Mouse (Mus musculus) frontal cortex, postnatal 14 days (tissue): ENCODE data around the gene Tomm20l.
A peak's percentile ranks its signal among the peaks of the same experiment; 100 is the strongest.
"Not testable (repeated sequence)": the region's sequence is repeated elsewhere in the genome, so short reads cannot be mapped to it uniquely, and the experiment has no call there.

Experiments used
- DNase-seq, 2 experiments: peaks; one replicate each; pipeline ENCODE4 v3.0.0; 2022; ENCODE audit warnings: low spot score in 2 of 2

Gene Tomm20l

GRCm38 (mm10) chr12:71111331-71111730, at the start of gene Tomm20l:
TSS of gene Tomm20l (plus strand) at chr12:71111428.
- DNase-seq, result no peak

DNA sequence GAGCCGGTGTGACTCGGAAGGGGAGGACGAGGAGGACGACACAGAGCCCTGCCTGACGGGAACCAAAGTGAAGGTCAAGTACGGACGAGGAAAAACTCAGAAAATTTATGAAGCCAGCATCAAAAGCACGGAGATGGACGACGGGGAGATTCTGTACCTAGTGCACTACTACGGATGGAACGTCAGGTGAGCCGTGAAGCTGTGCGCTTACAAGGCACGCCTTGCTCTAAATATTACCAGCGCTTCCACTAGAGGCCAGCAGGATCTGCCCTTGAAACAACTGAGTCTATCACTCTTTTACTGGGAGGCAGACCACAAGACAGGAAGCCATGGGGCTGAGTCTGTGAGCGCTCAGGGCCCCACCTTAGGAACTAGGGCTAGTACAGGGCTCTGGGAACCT, 41.4 kb upstream of the Tomm20l start:
- no peak for DNase-seq

GRCm38 (mm10) chr12:71072048-71072447, 39.2 kb upstream of the Tomm20l start:
- no peak for DNase-seq

GRCm38 (mm10) chr12:71073113-71073730, 38.0 kb upstream of the Tomm20l start:
- DNase-seq, result peak in 1 of 2 experiments; percentile 19

- no peak for DNase-seq
Observed at GRCm38 (mm10) chr12:71086331-71086730, 24.9 kb upstream of the Tomm20l start.

GRCm38 (mm10) chr12:71104275-71104674, 7.0 kb upstream of the Tomm20l start:
- DNase-seq, result not testable (repeated sequence)

DNA sequence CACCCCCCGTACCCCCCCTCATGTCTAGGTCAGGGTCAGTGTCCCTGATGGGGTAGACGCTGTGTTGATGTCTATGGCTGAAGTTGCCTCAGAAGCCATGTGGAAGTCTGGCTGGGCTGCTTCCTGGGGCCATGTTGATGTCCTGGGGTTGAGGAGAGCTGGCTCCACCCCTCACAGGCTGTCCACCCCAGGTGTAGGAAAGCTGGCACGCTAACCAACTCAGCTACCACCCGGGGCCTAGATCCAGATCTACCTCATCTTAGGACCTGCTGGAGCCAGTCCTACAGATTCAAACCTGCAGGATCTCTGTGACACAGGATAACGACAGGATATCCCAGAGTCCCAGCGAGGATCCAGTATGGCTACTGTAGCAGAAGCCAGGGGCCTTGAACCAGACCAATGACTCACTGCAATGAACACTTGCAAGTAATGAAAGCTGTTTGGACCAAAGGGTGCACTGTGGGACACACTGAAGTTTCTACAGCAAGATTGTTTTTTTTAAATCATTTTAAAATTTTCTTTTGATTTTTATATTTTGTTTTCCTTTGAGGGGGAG, 3.9 kb upstream of the Tomm20l start:
- DNase-seq, result no peak

GRCm38 (mm10) chr12:71113074-71113473, 1.8 kb downstream of the Tomm20l start:
- DNase-seq, result no peak

GRCm38 (mm10) chr12:71113675-71114288, 2.6 kb downstream of the Tomm20l start:
- DNase-seq, result peak in 1 of 2 experiments; percentile 25

GRCm38 (mm10) chr12:71116411-71116810, 5.2 kb downstream of the Tomm20l start:
- DNase-seq, result no peak

- DNase-seq, result no peak
Observed at GRCm38 (mm10) chr12:71122731-71123130, 11.5 kb downstream of the Tomm20l start.

DNA sequence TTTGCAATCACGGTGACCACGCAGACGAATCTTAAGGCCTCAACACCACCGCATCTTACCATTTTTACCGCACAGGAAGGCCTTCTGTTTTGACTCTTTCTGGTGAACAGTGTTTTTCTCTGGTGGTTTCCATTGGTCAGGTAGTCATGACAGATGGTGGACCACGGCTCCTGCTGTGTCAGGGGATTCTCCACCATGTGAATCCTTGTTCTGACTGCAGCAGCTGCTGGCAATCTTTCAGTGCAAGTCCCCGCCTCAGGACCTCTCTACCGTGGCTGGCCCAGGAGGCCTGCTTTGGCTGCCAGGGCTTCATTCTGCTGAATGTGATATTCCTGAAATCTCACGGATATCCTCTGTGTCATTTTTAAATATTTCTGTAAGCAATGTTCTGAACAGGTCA, 12.1 kb downstream of the Tomm20l start:
- no peak for DNase-seq

GRCm38 (mm10) chr12:71135581-71135980, 24.4 kb downstream of the Tomm20l start:
- DNase-seq, result no peak

- DNase-seq, result peak; percentile 69 to 73
Observed at GRCm38 (mm10) chr12:71136130-71136973, 25.1 kb downstream of the Tomm20l start, which contains the start of the genes Timm9 and 2700049A03Rik. TSS of gene Timm9 (minus strand) at chr12:71136684. TSS of gene 2700049A03Rik (plus strand) at chr12:71136848.

GRCm38 (mm10) chr12:71136974-71137491, 25.8 kb downstream of the Tomm20l start:
- DNase-seq, result peak; percentile 48 to 56

DNA sequence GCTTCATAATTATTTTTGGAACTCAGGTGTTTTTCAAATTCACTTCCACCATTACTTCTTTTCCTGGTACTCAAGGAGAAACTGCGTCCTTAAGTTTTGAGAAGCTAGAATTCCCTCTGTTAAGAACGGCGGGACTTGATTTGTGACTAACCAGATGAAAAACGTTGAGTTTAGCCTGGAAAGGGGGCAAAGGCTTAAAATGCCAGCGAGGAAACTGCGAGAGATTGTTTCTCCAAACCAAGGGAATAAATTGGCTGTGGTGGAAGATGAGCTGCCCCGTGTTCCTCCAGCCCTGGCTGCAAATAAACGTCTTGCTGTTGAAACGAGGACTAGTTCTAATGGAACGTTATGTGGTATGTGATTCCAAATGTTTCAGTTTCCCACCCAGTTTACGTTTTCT, 26.5 kb downstream of the Tomm20l start:
- DNase-seq, result no peak

- DNase-seq, result no peak
Observed at GRCm38 (mm10) chr12:71139258-71139828, 28.1 kb downstream of the Tomm20l start.

DNA sequence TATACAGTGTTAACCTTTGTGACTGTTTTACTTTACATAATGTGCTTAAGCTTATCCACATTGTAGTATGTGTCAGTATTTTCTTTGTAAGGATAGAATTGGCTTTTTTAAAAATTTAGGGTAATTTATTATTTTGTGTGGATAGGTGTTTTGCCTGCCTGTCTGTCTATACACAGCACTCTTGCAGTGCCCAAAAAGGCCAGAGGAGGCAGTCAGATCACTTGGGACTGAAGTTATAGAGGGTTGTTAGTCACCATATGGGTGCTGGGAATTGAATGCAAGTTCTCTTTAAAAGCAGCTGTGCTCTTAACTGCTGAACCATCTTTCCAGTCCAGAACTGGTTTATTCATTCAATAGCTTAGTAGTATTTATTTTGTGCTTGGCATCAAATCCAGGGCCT, 30.0 kb downstream of the Tomm20l start:
- no peak for DNase-seq

GRCm38 (mm10) chr12:71147641-71148040, 36.4 kb downstream of the Tomm20l start:
- peak in 1 of 2 experiments; percentile 33 for DNase-seq

- DNase-seq, result no peak
Observed at GRCm38 (mm10) chr12:71148801-71149200, 37.6 kb downstream of the Tomm20l start.

DNA sequence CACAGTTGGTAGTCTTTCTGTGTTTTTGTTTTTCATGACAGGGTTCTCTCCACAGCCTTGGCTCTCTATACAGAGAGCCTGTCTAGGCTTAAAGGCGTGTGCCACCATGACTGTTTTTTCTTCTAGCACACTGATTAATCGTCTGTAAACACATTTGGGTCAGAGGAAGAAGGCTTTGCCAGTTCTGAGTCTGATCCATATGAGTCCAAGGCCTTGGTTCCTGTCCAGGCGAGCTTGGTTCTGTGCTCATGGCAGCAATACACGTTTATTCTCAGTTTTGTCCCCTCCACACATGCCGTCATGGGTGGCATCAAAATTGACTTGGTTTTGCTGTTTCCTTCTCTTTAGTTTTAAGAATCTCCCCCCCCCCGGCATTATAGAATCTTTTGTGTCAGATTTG, 38.2 kb downstream of the Tomm20l start:
- no peak for DNase-seq

DNA sequence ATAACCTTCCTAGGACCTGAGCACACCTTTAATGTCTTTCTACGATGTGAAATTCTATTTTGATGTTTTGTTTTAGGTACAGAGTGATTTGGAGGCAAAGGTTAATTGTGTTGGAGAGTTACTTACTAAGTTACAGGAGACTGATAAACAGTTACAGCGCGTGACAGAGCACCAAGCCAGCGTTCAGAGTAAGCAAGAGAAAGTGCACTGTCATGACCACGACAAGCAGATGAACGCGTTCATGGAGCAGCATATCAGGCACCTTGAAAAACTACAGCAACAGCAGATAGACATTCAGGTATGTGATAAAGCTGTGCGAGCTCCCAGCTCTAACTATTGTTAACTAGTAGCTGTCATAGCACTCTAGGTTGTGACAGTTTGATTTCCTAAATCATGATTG, 38.9 kb downstream of the Tomm20l start:
- DNase-seq, result no peak
